Comparison of ENCODE assay signal across 10 mouse cellular contexts in the genomic region with DNA sequence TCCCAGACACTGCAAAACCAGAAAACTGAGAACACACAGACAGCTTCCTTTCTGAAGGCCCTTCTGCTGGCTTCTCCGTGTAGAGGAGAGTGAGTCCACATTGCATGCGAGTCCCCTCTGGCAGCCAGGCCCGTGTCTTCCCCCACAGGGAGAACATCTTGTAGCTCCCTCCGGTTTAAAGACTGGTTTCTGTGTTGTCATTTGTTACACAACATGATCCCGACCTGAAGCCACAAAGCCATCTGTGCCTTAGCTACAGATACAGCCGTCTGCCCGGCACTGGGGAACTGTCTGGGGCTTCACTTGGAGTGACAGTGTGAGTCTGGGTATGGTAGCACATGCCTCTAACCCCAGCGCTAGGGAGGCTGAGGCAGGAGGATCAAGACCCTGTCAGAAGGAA. TPM values are rescaled to one million over a fixed set of nuclear protein-coding genes. Genes with fewer than 3 reads are reported as not detected.
DNase-seq lines count a peak whose midpoint lies in the region; ATAC-seq lines count a peak whose summit lies in the region.
"Had no signal": no experiment of that assay in that cellular context is flagged by ENCODE, and none has a peak within 500 bp of the region (broad histone marks: within the 10 kb centered on the region; RNA-seq: fewer than 3 reads in every experiment).

No protein-coding gene starts in this region.

- ATAC-seq in frontal cortex, adult (ENCODE audit: low TSS enrichment) = peak; percentile 47
- peak; percentile 27 to 46; a peak in 3 of 4 replicates for ATAC-seq in hematopoietic stem cell, adult 5-6 weeks (replicated peaks in 1 of 2; ENCODE audit: insufficient read depth in 1 of 2, low FRiP score in 2 of 2, low TSS enrichment in 1 of 2, low read depth in 1 of 2, poor library complexity in 2 of 2, severe bottlenecking in 2 of 2)
- ATAC-seq in midbrain, embryonic 15.5 days (replicated peaks) = no peak

- no peaks in the 10 kb centered on the region for H3K36me3 ChIP-seq in midbrain, embryonic 15.5 days (replicated peaks)

- DNase-seq in frontal cortex, postnatal 14 days (ENCODE audit: low spot score in 2 of 2) = no peak
- peak; percentile 47 to 58 for DNase-seq in cerebellum, adult 18-20 months
- no peak for DNase-seq in urinary bladder, postnatal 10 days (ENCODE audit: low spot score)
- DNase-seq in Muller cell, postnatal 12 days (ENCODE audit: inconsistent ontology term) = no peak
- DNase-seq in lung, postnatal 10 days = no peak
- DNase-seq: gastrocnemius, adult 2 months; lung, postnatal 36 days had no signal

- 0 out of 2 replicates have a peak overlapping the region, but pooled peaks have one; percentile 25 for H3K27ac ChIP-seq in midbrain, embryonic 15.5 days
- H3K27ac ChIP-seq: gastrocnemius, adult 2 months had no signal

- H3K27me3 ChIP-seq in midbrain, embryonic 15.5 days (replicated peaks) = no peaks in the 10 kb centered on the region

- H3K9ac ChIP-seq in midbrain, embryonic 15.5 days = no peak overlapping the region

- peaks cover 77% of the 10 kb centered on the region for H3K4me1 ChIP-seq in midbrain, embryonic 15.5 days

- H3K4me2 ChIP-seq in midbrain, embryonic 15.5 days = no peak overlapping the region

- no peak overlapping the region for H3K4me3 ChIP-seq in midbrain, embryonic 15.5 days
- H3K4me3 ChIP-seq: gastrocnemius, adult 2 months had no signal

- no peaks in the 10 kb centered on the region for H3K9me3 ChIP-seq in midbrain, embryonic 15.5 days

- WGBS in midbrain, embryonic 15.5 days = 55% methylated on average over 8 of the region's 8 CpGs

RNA-seq across cellular contexts. Expression of gene Abhd2, which starts 42.1 kb away (rescaled TPM):
- total RNA-seq in hematopoietic stem cell, adult 5-6 weeks (2017) = 39.1 and 45.4 TPM in 2 replicates
- polyA plus RNA-seq in midbrain, embryonic 15.5 days (2015; fragmentation: Nextera tagmentation; extraction: Ambion mirVana) = 16.8 and 18.2 TPM in 2 replicates

Comparison
In these comparisons a context has a peak if more than half of its experiments do, and no peak if none do; other contexts are left out.
1. DNase-seq: peak in cerebellum, adult 18-20 months (2 of 2); none in frontal cortex, postnatal 14 days (0 of 2), urinary bladder, postnatal 10 days (single experiment), Muller cell, postnatal 12 days (single experiment) and lung, postnatal 10 days (single experiment).